Mouse (Mus musculus): ENCODE data around the gene Usp7. TPM values are rescaled to one million over a fixed set of nuclear protein-coding genes. Genes with fewer than 3 reads are reported as not detected.
"Not testable (repeated sequence)": the region's sequence is repeated elsewhere in the genome, so short reads cannot be mapped to it uniquely, and the experiment has no call there.

The Usp7 gene
- total RNA-seq, 2 experiments from 2014 or later, result 155 to 160 TPM

DNA sequence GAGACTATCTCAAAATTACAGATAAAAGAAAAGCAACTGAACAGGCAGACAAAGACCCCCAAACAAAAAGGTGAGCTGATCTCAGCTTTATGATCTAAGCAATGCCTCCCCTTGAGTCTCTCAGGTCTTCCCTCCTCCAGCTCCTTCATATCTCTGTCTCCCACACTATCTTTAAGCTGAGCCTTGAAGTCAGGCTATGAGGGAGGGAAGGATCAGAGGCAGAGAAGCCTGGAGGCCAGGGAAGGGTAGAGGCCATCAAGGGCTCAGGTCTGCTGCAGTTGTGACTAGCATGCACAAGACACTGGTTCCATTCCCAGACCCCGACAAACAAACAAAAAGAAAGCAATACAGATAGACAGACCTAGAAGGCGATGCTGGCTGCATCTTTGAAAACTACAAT lies 30.2 kb downstream of the Usp7 start:
- intact Hi-C loops (cut with DNase I), result loop anchor here (2.0 kb wide), 1 partner anchor 23 kb away; no protein-coding TSS in a partner anchor
- no peak for DNase-seq (ENCODE audit: low spot score in 2 of 2)

DNA sequence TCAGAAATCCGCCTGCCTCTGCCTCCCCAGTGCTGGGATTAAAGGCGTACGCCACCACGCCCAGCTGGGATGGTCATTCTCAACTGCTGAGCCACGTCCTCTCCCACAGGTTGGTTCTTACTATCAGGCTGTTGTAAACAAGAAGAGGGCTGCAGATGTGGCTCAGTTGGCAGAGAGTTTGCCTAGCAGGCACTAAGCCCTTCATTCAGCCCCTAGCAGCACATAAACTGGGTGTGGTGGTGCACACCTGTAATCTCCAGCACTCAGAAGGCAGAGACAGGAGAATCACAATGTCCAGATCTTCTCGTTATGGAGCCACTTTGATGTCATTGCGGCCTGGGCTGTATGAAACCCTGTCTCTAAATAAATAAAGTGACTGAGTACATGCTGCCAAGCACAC lies 31.1 kb downstream of the Usp7 start:
- intact Hi-C loops (cut with DNase I), result no loop called here
- no peak for DNase-seq (ENCODE audit: low spot score in 2 of 2)

DNA sequence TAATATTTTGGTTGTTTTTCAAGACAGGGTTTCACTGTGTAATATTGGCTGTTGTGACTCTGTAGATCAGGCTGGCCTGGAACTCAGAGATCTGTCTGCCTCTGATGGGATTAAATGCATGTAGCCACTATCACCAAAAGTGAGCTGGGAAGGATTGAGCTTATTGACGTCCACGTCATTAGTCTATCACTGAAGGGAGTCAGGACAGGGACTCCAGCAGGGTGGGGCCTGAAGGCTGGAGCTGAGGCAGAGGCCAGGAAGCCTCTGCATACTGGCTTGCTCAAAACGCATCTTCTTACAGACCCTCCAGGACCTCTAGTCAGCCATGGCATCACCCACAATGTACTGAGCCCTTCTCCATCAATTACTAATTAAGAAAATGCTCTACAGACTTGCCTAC lies 33.1 kb downstream of the Usp7 start:
- DNase-seq (ENCODE audit: low spot score in 2 of 2), result no peak
- intact Hi-C loops (cut with DNase I), result no loop called here

DNA sequence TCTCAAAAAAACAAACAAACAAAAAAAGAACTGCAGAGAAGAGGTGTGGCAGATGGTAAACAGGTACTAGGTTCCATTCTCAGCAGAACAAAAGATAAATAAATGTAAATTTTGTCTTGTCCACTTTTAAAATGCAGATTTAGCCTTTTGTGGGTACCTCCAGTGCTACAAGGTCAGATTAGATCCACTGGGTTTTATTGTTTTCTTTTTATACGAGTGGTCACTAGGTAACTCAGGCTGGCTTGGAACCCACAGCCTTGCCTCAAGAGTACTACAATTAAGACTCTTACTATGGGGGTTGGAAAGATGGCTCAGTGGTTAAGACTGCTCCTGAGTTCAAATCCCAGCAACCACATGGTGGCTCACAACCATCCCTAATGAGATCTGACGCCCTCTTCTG lies 33.9 kb downstream of the Usp7 start:
- DNase-seq (ENCODE audit: low spot score in 2 of 2), result no peak
- intact Hi-C loops (cut with DNase I), result no loop called here

DNA sequence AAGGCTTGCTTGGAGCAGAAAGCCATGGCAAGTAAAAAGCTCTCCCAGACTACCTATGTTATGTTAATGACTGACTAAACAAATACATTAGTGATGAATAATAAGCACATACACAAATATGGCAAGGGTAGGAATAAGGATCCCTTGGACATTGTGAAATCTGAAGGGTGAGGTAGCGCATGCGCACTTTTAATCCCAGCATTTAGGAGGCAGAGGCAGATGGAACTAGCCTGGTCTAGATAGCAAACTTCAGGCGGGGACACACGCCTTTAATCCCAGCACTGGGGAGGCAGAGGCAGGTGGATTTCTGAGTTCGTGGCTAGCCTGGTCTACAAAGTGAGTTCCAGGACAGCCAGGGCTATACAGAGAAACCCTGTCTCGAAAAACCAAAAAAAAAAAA lies 34.5 kb downstream of the Usp7 start:
- intact Hi-C loops (cut with DNase I); DNase-seq (ENCODE audit: low spot score in 2 of 2): not testable (repeated sequence)

DNA sequence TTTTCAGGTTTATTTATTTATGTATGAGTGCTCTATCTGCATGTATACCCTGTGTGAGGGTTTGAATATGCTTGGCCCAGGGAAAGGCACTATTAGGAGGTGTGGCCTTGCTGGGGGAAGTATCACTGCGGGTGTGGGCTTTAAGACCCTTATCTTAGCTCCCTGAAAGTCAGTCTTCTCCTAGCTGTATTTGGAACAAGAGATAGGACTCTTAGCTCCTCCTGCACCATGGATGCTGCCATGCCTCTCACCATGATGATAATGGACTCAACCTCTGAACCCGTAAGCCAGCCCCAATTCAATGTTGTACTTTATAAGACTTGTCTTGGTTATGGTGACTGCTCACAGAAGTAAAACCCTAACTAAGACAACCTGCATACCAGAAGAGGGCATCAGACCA lies 39.8 kb downstream of the Usp7 start:
- intact Hi-C loops (cut with DNase I), result no loop called here
- no peak for DNase-seq (ENCODE audit: low spot score in 2 of 2)

DNA sequence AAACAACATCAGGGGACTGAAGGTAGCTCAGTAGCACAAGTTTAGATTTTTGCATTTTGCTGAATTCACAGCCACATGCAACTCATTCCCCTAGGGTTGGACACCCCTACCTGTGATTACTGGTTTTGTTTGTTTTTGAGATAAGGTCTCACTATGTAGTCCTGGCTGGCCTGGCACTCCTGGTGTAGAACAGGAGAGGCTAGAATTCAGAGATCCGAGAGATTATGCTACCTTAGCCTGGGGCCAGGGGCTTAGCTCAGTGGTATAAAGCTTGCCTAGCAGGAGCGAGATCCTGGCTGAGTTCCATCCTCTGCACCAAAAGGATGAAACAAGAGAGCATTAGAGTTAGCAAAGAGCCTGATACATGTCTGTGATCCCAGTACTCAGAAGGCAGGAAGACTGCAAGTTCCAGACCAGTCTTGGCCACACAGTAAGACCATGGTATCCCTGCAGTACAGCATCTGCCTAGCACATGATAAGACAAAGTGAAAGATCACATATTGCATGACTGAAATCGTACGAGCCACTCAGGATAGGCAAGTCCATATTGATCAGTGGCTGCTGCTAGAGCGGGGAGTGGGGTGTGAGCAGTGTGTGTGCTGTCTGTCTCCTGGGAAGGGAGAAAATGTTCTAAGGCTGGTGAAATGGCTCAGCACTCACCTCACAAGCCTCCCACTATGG lies 40.4 kb downstream of the Usp7 start:
- intact Hi-C loops (cut with DNase I), result no loop called here
- DNase-seq (ENCODE audit: low spot score in 2 of 2), result no peak

DNA sequence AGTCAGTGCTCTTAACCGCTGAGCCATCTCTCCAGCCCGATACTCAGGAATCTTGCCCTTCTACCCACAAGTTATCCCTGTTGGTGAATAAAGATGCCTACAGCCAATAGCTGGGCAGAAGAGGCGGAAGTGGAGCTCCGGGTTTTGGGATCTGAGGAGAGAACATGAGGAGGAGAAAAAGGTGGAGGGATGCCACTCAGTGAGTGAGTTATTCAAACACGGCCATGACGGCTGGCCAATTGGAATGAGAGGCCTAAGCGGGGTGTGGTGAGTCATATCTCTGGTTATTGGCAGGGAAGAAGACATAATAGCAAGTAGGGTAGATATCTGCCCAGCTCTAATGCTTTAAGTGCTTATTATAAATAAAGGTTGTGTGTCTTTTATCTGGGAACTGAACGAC lies 43.2 kb downstream of the Usp7 start:
- intact Hi-C loops (cut with DNase I), result no loop called here
- DNase-seq (ENCODE audit: low spot score in 2 of 2), result no peak

DNA sequence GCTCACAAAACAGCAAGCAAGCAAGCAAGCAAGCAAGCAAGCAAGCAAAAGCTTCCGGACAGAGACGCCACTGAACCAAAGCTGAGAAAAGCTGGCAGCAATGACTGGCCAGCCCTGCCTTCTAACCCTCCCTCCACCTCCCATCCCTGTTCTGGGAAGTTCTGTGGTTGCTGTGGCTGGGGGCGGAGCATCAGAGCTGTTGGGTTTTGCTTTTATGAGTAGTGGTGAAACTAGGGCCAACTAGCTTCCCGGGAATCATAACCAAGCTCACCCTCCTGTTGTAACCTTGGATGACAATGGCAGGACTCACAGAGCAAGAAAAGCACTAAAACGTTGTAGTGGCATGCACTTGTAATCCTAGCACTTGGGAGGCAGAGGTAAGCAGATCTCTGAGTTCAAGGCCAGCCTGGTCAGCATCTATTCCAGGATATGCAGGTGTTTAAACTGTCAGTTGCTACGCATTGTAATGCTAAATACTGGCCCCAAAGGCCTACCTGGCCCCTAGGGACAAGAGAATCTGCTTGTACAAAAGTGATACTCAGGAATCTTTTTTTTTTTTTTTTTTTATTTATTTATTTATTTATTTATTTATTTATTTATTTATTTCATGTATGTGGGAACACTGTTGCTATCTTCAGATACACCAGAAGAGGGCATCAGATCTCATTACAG lies 43.8 kb downstream of the Usp7 start:
- intact Hi-C loops (cut with DNase I), result no loop called here
- no peak for DNase-seq (ENCODE audit: low spot score in 2 of 2)

DNA sequence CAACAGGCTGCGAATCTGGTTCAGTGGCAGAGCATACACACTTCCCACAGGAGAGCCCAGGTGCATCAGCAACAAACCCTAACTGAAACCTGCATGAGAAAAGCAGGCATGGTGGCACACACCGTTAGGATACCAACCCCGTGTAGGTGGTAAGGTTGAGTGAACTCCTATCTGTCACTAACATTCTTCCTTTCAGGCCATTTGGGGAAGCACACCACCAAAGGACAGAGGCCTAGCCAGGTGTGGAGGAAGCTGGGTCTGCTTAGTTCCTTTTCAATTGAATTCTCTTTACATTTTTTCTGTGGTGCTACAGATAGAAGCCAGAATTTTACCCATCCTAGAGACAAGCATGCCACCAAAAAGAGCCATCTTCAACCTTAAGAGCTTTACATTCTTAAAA lies 44.3 kb downstream of the Usp7 start:
- intact Hi-C loops (cut with DNase I), result no loop called here
- DNase-seq (ENCODE audit: low spot score in 2 of 2), result no peak

DNA sequence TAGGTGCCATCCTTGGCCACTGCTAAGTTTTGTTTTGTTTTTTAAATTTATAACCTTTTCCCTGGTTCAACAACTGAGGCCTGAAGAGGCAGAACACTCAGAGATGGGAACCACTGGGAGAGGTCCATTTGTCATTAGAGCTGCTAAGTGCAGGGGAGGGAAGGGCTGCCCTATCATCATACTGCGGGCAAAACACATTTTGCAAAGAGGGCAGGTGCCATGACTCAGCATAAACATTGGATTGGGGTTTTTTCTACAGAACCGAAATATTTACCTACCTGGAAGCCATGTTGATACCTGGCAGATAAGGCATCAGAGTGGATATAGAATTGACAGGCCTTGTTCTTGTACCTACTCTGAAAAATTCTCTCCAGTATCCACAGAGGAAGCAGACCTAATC lies 45.6 kb downstream of the Usp7 start:
- intact Hi-C loops (cut with DNase I), result no loop called here
- DNase-seq (ENCODE audit: low spot score in 2 of 2), result no peak

DNA sequence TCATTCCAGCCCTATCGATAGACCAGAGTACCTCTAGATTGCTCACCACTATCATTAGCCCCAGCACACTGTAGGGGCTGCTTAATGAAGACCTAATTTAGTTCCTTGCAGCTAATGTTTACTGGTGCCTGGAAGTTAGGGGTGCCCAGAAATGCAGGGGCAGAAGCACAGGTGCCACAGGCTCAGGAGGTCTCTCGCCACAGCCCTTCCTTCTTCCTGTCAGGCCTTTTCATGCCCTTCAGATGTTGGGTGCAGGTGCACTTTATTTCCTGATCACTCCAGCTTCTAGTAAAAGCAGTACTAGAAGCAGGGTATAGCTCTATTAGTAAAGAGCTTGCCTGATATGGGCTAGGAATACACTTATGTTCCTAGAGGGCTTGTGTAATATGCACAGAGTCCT lies 46.4 kb downstream of the Usp7 start:
- intact Hi-C loops (cut with DNase I), result no loop called here
- no peak for DNase-seq (ENCODE audit: low spot score in 2 of 2)

DNA sequence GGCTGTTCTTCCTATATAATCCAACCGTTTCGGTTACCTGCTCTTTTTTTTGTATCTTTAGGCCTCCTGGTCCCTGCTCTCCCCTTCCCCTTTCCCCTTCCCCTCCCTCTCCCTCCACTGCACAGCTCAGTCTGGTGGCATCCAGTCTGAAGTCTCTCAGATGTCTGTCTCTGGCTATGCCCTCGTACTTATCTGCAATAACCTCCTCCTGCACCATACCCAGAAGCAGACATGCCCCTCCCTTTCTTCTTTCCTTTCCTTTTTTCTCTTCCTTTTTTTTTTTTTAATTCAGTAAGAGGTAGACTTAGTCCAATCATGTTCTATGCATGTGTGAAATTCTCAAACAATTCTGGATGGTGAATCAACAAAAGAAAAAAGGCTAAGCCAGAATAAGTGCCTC lies 48.1 kb downstream of the Usp7 start:
- intact Hi-C loops (cut with DNase I), result no loop called here
- no peak for DNase-seq (ENCODE audit: low spot score in 2 of 2)

DNA sequence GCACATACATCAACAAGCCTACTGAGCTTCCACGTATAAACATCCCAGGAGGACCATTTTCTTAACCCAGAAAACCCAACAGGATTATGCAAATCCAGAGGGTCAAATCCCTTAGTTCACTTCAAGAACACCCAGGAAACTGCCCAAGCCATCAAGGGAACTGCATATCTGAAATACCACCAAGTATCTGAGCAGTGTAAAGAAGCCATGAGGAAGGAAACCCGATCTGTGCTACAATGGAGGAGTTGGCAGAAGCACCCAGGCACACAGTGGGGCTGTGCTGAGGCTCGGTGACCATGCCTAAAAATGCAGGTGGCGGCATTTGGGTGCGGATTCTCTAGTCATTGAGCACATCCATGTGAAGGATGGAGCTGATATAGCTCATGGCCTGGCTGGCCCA lies 50.4 kb downstream of the Usp7 start:
- intact Hi-C loops (cut with DNase I), result no loop called here
- DNase-seq (ENCODE audit: low spot score in 2 of 2), result no peak

DNA sequence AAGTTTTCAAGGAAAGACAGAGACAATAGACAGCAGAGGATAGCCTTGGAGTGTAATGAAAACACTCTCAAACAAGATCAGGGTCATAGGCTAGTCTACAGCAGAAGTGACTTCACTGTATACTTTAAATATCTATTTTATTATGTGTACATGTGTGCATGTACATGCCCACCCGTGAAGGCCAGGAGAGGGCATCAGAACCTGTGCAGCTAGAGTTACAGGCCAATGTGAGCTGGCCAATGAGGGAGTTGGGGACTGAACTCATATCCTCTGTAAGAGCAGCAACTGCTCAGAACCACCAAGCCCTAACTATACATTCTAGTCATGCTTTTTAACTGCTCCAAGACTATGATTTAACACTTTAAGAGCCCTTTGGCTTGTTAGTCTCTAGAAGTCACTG lies 51.0 kb downstream of the Usp7 start:
- no peak for DNase-seq (ENCODE audit: low spot score in 2 of 2)
- intact Hi-C loops (cut with DNase I), result no loop called here

DNA sequence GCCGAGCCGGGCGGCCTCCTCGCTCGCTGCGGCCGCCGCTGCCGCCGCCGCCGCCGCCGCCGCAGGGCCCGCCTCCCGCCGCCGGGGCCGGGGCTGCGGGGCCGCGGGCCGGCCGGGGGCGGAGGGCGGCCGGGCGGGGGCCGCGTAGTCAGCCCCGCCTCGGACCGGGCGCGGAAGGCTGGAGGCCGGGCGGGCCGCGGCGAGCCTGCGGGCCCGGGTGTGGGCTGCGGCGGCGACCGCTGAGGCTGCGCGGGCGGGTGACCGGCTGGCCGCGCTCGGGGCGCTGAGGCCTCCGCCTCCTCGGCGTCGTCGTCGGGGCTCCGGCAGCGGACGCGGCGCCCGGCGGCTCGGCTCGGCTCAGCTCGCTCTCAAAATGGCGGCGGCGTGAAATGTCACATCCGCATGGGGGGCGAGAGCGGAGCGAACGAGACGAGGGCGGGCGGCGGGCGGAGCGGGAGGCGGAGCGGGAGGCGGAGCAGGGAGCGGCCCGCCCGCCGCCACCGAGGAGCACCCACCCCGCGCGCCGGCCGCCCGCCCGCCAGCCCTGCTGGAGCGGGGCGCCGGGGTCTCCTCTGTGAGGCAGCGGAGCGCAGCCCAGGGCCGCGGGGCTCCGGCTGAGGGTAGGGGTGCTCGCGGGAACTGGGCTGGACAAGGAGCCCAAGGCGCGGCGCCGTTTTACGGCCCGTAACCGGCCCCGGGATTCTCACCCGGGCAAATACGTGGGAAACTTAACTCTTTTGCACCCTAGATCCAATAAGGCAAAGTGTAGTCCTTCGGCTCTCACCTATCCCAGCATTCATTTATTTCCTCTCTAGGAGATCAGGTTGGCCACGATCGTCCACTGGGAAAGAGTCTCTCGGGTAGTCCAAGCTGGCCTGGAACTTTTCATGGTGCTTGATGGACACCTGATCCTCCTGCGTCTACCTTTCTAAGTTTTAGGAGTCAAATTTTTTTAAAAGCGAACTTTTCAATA lies 53.3 kb downstream of the Usp7 start:
- peak; percentile 86 to 91 for DNase-seq (ENCODE audit: low spot score in 2 of 2)
- intact Hi-C loops (cut with DNase I), result loop anchor here (1.0 to 2.0 kb wide), 2 partner anchors 24 to 90 kb away; no protein-coding TSS in a partner anchor

DNA sequence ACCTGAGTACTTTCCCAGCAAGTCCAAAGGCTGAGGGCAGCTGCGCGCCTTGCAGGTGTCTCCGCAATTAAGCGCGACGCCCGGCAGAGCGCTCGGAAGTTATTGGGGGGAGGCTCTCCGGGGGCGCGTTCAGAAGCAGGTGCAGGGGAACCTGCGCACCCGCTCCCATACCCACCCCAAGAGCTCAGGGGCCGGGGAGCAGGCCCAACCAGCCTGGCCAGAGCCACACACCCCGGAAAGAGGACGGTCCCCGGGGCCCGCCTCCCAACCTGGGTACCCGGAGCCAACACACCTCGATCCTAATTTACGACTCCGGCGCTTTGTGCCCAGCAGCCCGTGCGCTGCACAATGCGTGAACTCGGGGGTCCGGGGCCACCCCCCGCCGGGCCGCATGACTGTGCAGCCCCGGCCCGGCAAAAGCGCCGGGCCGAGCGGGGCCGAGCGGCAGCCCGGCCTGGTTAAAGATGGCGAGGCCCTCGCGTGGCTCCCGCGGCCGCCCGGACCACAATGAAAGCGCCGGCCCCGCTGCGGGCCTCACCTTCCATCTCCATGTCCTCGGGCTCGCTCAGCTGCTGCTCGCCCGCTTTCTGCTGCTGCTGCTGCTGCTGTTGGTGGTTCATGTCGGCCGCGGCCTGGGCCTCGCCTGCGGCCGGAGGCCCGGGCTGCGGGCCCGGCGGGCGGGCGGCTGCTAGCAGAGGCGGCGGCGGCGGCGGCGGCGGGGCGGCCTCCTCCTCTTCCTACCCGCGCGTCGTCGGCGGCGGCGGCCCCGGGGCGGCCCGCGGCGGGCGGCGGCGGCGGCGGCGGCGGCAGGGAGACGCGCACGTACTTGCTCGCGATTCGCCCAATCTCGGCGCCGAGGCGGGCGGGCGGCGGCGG lies 54.2 kb downstream of the Usp7 start:
- peak in 1 of 2 experiments; percentile 31 for DNase-seq (ENCODE audit: low spot score in 2 of 2)
- intact Hi-C loops (cut with DNase I), result loop anchor here (2.0 kb wide), 1 partner anchor 25 kb away; no protein-coding TSS in a partner anchor

DNA sequence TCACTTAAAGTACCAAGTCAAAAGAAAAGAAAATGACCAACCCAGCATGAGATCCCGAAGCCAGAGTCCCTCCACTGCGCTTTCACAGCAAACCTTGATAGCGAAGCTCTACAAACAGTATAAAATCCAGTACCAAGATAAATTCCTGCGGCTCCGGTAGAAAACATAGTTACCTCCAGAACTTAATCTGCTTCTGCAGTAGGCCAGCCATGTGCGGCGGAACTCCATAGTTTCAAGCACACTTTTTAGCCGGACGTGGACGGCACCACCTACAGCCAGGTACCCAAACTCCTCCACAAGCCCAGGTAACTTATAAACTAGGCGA lies 54.8 kb downstream of the Usp7 start:
- DNase-seq (ENCODE audit: low spot score in 2 of 2), result no peak

DNA sequence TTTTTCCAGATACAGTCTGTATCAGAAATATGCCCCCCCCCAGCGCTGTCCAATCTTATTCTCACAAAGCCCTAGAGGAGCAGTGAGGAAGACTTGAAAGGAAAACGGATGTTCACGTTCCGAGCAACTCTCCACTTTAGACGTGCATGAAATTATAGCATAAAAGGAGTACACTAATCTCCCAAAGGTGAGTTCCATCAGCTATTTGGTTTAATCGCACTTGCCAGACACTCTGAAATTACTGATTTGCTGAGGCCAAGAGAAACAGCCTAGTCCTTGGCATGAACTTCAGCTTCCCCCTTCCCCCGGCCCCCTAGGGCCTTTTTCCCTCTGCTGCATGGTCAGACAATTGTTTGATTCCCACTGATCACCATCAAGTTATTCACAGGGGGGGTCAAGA lies 55.4 kb downstream of the Usp7 start:
- intact Hi-C loops (cut with DNase I), result no loop called here
- no peak for DNase-seq (ENCODE audit: low spot score in 2 of 2)

More for the DNA sequence above, 54.8 kb downstream of the Usp7 start:
- intact Hi-C loops (cut with DNase I), result no loop called here

DNA sequence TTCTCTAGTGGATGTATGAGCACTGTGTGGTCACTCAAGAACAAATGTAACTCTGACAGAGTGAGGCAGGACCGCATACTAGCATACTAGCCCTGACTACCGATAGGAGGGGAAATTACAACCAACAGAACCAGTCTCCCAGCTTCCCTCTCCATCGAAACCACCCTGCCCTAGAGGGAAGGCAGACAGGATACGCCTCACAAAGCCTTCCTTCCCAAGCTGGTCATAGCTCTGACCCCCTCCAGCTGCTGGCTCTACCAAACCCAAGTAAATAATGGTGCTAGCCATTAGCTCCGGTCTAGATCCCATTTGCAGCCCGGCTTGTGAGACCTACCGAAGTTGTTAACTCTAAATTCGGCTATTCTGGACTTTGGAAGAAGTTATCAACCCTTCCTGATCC lies 56.1 kb downstream of the Usp7 start:
- intact Hi-C loops (cut with DNase I), result no loop called here
- DNase-seq (ENCODE audit: low spot score in 2 of 2), result no peak
